Comparison of ENCODE assay signal across 8 mouse cellular contexts in the genomic region with DNA sequence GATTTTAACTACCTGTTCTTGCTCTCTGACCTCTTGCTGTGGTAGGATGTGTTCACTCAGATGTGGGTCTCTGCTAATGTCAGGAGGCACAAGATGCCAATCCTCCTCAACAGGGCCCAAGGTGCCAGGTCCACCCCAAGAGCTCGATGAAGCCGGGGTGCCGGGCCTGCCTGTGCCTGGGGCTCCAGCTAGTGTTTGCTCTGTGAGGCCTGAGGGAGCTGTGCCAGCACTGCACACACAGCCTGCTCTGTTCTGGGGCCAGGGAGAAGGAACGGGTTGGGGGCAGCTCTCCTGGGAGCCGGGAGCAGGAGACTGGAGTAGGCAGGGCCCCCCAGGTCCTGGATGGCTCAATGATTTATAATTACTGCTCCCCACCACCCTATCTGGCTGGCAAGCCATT. TPM values are rescaled to one million over a fixed set of nuclear protein-coding genes. Genes with fewer than 3 reads are reported as not detected.
DNase-seq lines count a peak whose midpoint lies in the region; ATAC-seq lines count a peak whose summit lies in the region.

No protein-coding gene starts in this region.

- H3K27ac ChIP-seq in heart, embryonic 13.5 days (replicated peaks): peak overlapping the region; percentile 77
- H3K27ac ChIP-seq in embryonic facial prominence, embryonic 13.5 days: peak overlapping the region; percentile 85
- peak overlapping the region; percentile 86 for H3K27ac ChIP-seq in limb, embryonic 10.5 days

- peaks cover 43% of the 10 kb centered on the region for H3K4me1 ChIP-seq in heart, embryonic 13.5 days
- H3K4me1 ChIP-seq in embryonic facial prominence, embryonic 13.5 days: peaks cover 41% of the 10 kb centered on the region
- peaks cover 46% of the 10 kb centered on the region for H3K4me1 ChIP-seq in limb, embryonic 10.5 days

- peaks cover 25% of the 10 kb centered on the region for H3K36me3 ChIP-seq in heart, embryonic 13.5 days
- peaks cover 29% of the 10 kb centered on the region for H3K36me3 ChIP-seq in embryonic facial prominence, embryonic 13.5 days
- H3K36me3 ChIP-seq in limb, embryonic 10.5 days: peaks cover 23% of the 10 kb centered on the region

- ATAC-seq in heart, embryonic 13.5 days (ENCODE audit: extremely low read depth, insufficient number of reproducible peaks, low FRiP score, low TSS enrichment): no peak
- ATAC-seq in embryonic facial prominence, embryonic 13.5 days (ENCODE audit: insufficient number of reproducible peaks, insufficient read depth, low FRiP score, low TSS enrichment, low read depth): no peak

- H3K27me3 ChIP-seq in heart, embryonic 13.5 days (replicated peaks): peaks cover 41% of the 10 kb centered on the region
- H3K27me3 ChIP-seq in embryonic facial prominence, embryonic 13.5 days: peaks cover 20% of the 10 kb centered on the region
- peaks cover 39% of the 10 kb centered on the region for H3K27me3 ChIP-seq in limb, embryonic 10.5 days (ENCODE audit: low read depth, poor library complexity, severe bottlenecking)

- intact Hi-C loops in heart, postnatal 14 days (cut with DNase I): no loop called here

- DNase-seq in heart, postnatal 14 days: no peak
- DNase-seq in Muller cell, postnatal 12 days (ENCODE audit: inconsistent ontology term): peak; percentile 48
- DNase-seq in limb, embryonic 10.5 days (ENCODE audit: low spot score): no peak
- peak; percentile 54 for DNase-seq in right cerebral cortex, adult 18-20 months
- DNase-seq in embryo, embryonic 10 days (ENCODE audit: low spot score): no peak
- DNase-seq in thymus, postnatal 25 days: no peak

- H3K9ac ChIP-seq in heart, embryonic 13.5 days: peak overlapping the region; percentile 85
- peak overlapping the region; percentile 80 for H3K9ac ChIP-seq in embryonic facial prominence, embryonic 13.5 days

- WGBS in heart, embryonic 13.5 days: 66% methylated on average over 5 of the region's 5 CpGs
- WGBS in embryonic facial prominence, embryonic 13.5 days: 50% methylated on average over 5 of the region's 5 CpGs
- WGBS in limb, embryonic 10.5 days: 82% methylated on average over 5 of the region's 5 CpGs

- H3K4me2 ChIP-seq in heart, embryonic 13.5 days: peak overlapping the region; percentile 81
- peak overlapping the region; percentile 89 for H3K4me2 ChIP-seq in embryonic facial prominence, embryonic 13.5 days

- H3K9me3 ChIP-seq in heart, embryonic 13.5 days: no peaks in the 10 kb centered on the region
- no peaks in the 10 kb centered on the region for H3K9me3 ChIP-seq in embryonic facial prominence, embryonic 13.5 days
- no peaks in the 10 kb centered on the region for H3K9me3 ChIP-seq in limb, embryonic 10.5 days (replicated peaks)

- peak overlapping the region; percentile 82 for H3K4me3 ChIP-seq in heart, embryonic 13.5 days
- peak overlapping the region; percentile 68 for H3K4me3 ChIP-seq in embryonic facial prominence, embryonic 13.5 days
- peak overlapping the region; percentile 71 for H3K4me3 ChIP-seq in limb, embryonic 10.5 days

RNA-seq across cellular contexts. Expression of a gene that starts 2.3 kb away (rescaled TPM):
- 35.4 and 38.2 TPM in 2 replicates for polyA plus RNA-seq in heart, embryonic 13.5 days (2015; fragmentation: Nextera tagmentation; extraction: Ambion mirVana)
- total RNA-seq in heart, postnatal 14 days (2021): 100 to 1,000 TPM; 106 to 109 TPM
- 42.1 and 44.2 TPM in 2 replicates for polyA plus RNA-seq in embryonic facial prominence, embryonic 13.5 days (2015; fragmentation: Nextera tagmentation; extraction: Ambion mirVana)
- polyA plus RNA-seq in limb, embryonic 10.5 days (2016; fragmentation: Nextera tagmentation; extraction: Ambion mirVana): 23.6 and 37.0 TPM in 2 replicates

RNA-seq across cellular contexts. Expression of a gene that starts 6.7 kb away (rescaled TPM):
- polyA plus RNA-seq in heart, embryonic 13.5 days (2015; fragmentation: Nextera tagmentation; extraction: Ambion mirVana): 63.3 and 64.4 TPM in 2 replicates
- 10 to 100 TPM; 59.2 to 62.4 TPM for total RNA-seq in heart, postnatal 14 days (2021)
- polyA plus RNA-seq in embryonic facial prominence, embryonic 13.5 days (2015; fragmentation: Nextera tagmentation; extraction: Ambion mirVana): 81.8 and 90.6 TPM in 2 replicates
- polyA plus RNA-seq in limb, embryonic 10.5 days (2016; fragmentation: Nextera tagmentation; extraction: Ambion mirVana): 101 and 113 TPM in 2 replicates

RNA-seq across cellular contexts. Expression of a gene that starts 21.3 kb away (rescaled TPM):
- polyA plus RNA-seq in heart, embryonic 13.5 days (2015; fragmentation: Nextera tagmentation; extraction: Ambion mirVana): 7.1 and 7.4 TPM in 2 replicates
- total RNA-seq in heart, postnatal 14 days (2021): 1 to 10 TPM; 4.6 to 6.3 TPM
- 20.0 and 23.6 TPM in 2 replicates for polyA plus RNA-seq in embryonic facial prominence, embryonic 13.5 days (2015; fragmentation: Nextera tagmentation; extraction: Ambion mirVana)
- 10.4 and 12.7 TPM in 2 replicates for polyA plus RNA-seq in limb, embryonic 10.5 days (2016; fragmentation: Nextera tagmentation; extraction: Ambion mirVana)

RNA-seq across cellular contexts. Expression of a gene that starts 55.4 kb away (rescaled TPM):
- polyA plus RNA-seq in heart, embryonic 13.5 days (2015; fragmentation: Nextera tagmentation; extraction: Ambion mirVana): 17.1 and 19.3 TPM in 2 replicates
- 10 to 100 TPM; 18.1 to 19.7 TPM for total RNA-seq in heart, postnatal 14 days (2021)
- polyA plus RNA-seq in embryonic facial prominence, embryonic 13.5 days (2015; fragmentation: Nextera tagmentation; extraction: Ambion mirVana): 28.6 and 29.0 TPM in 2 replicates
- 23.8 and 27.3 TPM in 2 replicates for polyA plus RNA-seq in limb, embryonic 10.5 days (2016; fragmentation: Nextera tagmentation; extraction: Ambion mirVana)

RNA-seq across cellular contexts. Expression of a gene that starts 55.4 kb away (rescaled TPM):
- 1.9 and 2.7 TPM in 2 replicates for polyA plus RNA-seq in heart, embryonic 13.5 days (2015; fragmentation: Nextera tagmentation; extraction: Ambion mirVana)
- total RNA-seq in heart, postnatal 14 days (2021): 10 to 100 TPM in 1 of 2 experiments, 1 to 10 TPM in 1; 8.6 to 11.8 TPM
- 0.83 and 1.9 TPM in 2 replicates for polyA plus RNA-seq in embryonic facial prominence, embryonic 13.5 days (2015; fragmentation: Nextera tagmentation; extraction: Ambion mirVana)
- 1.5 and 1.7 TPM in 2 replicates for polyA plus RNA-seq in limb, embryonic 10.5 days (2016; fragmentation: Nextera tagmentation; extraction: Ambion mirVana)

Comparison
In these comparisons a context has a peak if more than half of its experiments do, and no peak if none do; other contexts are left out.
1. DNase-seq: peak in Muller cell, postnatal 12 days (single experiment) and right cerebral cortex, adult 18-20 months (single experiment); none in heart, postnatal 14 days (0 of 2), limb, embryonic 10.5 days (single experiment), embryo, embryonic 10 days (single experiment) and thymus, postnatal 25 days (single experiment).
2. Peak in every context shown above with its lines, with median percentiles within 50 percentile points of each other: H3K27ac ChIP-seq and H3K4me3 ChIP-seq.